Mouse (Mus musculus) gastrocnemius, adult 2 months (tissue): ENCODE results near the gene Tgfb1. TPM values are rescaled to one million over a fixed set of nuclear protein-coding genes. Genes with fewer than 3 reads are reported as not detected.
A peak's percentile ranks its signal among the peaks of the same experiment; 100 is the strongest.
"Not testable (repeated sequence)": the region's sequence is repeated elsewhere in the genome, so short reads cannot be mapped to it uniquely, and the experiment has no call there.

ENCODE experiments used
- DNase-seq: peaks from one replicate; pipeline ENCODE4 v3.0.0; 2022
- H3K27ac ChIP-seq: fragments of 200-600 bp; 2 replicates; pipeline ENCODE4 v1.8.1; 2022; ENCODE audit warnings: mild to moderate bottlenecking
- H3K4me3 ChIP-seq: fragments of 200-600 bp; 2 replicates; pipeline ENCODE4 v1.8.1; 2022; ENCODE audit warnings: mild to moderate bottlenecking, moderate library complexity
- CTCF ChIP-seq: fragments of 200-600 bp; IDR thresholded peaks from 2 replicates; pipeline ENCODE4 v1.8.1; 2022; ENCODE audit warnings: antibody characterized with exemption, mild to moderate bottlenecking, moderate library complexity
- intact Hi-C: fragments of 180-260 bp; cut with DNase I; formaldehyde crosslinking; loops from one replicate; pipeline ENCODE4 v1.15.1; 2025
- total RNA-seq, 2 experiments: library from RNA; stranded (reverse); gene quantifications; 2 replicates each; pipeline ENCODE4 v1.2.3; 2021

Gene Tgfb1
- total RNA-seq, 2 experiments from 2014 or later, result 4.6 to 6.6 TPM

DNA sequence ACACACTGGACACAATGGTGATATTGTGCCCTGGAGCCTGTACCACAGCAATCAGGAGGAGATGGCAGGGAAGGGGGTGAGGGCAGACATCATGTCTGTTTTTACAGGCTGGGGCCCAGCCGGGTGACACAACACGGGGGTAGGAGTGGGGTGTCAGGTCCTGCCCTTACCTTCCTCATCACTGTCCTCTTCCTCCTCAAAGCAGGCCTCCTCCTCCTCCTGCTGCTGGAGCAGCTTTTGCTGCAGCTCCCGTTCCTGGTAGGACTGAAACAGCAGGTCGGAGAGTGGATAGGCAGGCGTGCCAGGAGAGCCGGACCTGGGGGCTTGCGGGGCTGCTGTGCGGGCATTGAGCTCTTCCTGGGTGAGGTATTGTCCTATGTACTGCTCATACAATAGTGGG lies 27.8 kb downstream of the Tgfb1 start:
- intact Hi-C loops, result no loop called here
- no peak for DNase-seq
- no peak for TF ChIP-seq CTCF
- no peak overlapping the region for H3K4me3 ChIP-seq
- H3K27ac ChIP-seq, result no peak overlapping the region

DNA sequence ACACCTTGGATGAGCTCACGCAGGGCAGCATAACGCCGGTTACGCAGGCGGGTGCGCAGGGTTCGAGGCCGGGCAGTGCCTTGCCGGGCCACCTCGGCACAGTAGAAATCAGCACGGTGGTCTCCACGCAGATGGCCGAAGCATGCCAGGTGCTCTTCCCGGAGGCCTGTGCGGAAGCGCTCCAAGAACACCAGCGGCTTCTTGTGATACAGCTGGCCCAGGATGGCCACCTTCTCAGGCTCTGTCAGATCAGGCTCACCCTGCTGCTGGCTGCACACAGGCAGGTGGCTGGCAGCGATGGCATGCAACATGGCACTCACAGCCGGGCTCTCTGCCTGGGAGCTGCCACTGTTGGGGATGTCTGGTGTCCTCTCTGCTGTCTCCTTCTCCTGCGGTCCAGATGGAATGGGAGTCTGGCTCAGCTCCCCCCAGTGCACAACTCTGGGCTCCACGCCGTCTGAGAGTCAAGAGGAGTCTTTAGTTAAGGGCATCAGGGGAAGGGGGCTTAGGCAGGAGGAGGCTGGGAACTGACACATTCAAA lies 29.0 kb downstream of the Tgfb1 start:
- no peak for TF ChIP-seq CTCF
- Histone ChIP-seq H3K4me3 (no peak overlapping the region), H3K27ac (no peak overlapping the region)
- DNase-seq, result no peak
- intact Hi-C loops, result loop anchor here (5.0 kb wide), 1 partner anchor 36 kb away; the partner anchor contains the start of gene Hnrnpul1

GRCm38 (mm10) chr7:25717478-25717877 lies 30.7 kb downstream of the Tgfb1 start:
- TF ChIP-seq CTCF, result no peak
- Histone ChIP-seq H3K27ac (no peak overlapping the region), H3K4me3 (peak overlapping the region; percentile 88)
- intact Hi-C loops, result loop anchor here (5.0 kb wide), 1 partner anchor 35 kb away; the partner anchor contains the start of gene Hnrnpul1
- no peak for DNase-seq

DNA sequence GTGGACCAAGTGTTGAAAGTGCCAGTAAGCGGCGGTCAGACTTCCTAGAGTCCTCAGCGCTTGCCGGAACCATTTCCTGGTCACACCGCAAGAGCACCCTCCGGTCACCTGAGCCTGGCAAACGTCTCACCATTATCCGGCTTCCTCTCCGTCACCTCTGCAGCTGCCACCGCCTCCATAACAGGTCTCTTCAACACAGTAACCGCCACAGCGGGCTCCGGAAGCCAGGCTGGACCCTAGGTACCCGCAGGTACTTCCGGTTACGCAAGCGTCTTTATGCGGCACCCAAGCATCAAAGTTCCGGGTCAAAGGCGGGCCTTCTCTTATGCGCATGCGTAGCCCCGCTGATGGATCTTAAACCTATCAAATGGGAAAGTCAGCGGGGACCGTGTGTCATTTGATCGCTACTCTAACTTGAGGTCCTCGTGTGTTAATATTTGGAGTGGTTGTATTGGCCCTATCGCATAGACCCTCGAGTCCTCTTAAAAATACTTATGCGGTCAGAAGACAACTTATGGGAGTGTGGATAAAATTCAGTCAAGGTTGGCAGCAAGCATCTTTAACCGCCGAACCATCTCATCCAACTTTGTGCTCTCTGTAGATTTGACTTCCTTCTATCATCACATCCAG lies 32.1 kb downstream of the Tgfb1 start, which contains the start of gene Ccdc97:
Ccdc97 (minus strand) TSS at position 301 of the 630 bp plus-strand sequence.
- peak; percentile 95 for DNase-seq
- intact Hi-C loops, result loop anchor here (5.0 kb wide), 1 partner anchor 33 kb away; the partner anchor contains the start of gene Hnrnpul1
- TF ChIP-seq CTCF, result no peak

DNA sequence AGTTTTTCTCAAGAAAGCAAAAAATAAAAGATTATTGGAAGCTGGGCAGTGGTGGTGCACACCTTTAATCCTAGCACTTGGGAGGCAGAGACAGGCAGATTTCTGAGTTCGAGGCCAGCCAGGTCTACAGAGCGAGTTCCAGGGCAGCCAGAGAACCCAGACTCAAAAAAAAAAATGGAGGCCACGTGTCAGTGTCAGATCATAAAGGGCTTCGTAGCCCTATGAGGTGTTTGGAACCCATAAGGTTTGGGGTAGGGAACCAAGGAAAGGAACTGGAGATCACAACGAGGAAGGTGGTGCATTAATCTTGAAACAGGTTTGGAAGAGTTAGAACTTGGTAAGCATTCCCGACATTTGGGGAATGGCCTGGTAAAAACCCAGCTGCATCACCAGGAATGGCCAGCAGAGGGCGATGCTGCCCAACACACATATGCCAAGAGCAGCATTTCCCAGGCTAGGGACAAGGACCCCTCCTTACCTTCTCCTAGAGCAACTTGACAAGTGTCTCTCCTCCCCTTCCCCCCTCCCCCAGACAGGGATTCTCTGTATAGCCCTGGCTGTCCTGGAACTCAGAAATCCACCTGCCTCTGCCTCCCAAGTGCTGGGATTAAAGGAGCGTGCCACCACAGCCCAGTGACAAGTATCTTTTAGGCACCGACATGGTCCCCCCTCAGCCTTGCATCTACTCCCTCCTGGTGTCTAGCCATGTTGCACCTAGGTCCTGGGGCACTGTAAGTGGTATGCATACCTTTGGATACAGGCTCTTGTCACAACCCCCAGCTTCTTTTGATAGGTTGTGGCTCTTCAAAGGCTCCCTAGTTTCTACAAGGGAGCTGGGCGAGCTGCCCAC lies 33.2 kb downstream of the Tgfb1 start:
- peak; percentile 93 for TF ChIP-seq CTCF
- Histone ChIP-seq H3K27ac (peak overlapping the region; percentile 94), H3K4me3 (peak overlapping the region; percentile 88)
- intact Hi-C loops, result loop anchor here (5.0 kb wide), 1 partner anchor 32 kb away; the partner anchor contains the start of gene Hnrnpul1
- peak; percentile 82 for DNase-seq

More for the DNA sequence above, 32.1 kb downstream of the Tgfb1 start, which contains the start of gene Ccdc97:
- Histone ChIP-seq H3K27ac (peak within 1 kb of the TSS; percentile 94), H3K4me3 (peak within 1 kb of the TSS; percentile 88)

- intact Hi-C loops, result no loop called here
- no peak overlapping the region for H3K27ac ChIP-seq
- no peak for TF ChIP-seq CTCF
Measured at GRCm38 (mm10) chr7:25720760-25721159, 34.0 kb downstream of the Tgfb1 start.

GRCm38 (mm10) chr7:25721776-25722175 lies 35.0 kb downstream of the Tgfb1 start:
- intact Hi-C loops, H3K27ac ChIP-seq, DNase-seq, H3K4me3 ChIP-seq: not testable (repeated sequence)

More at GRCm38 (mm10) chr7:25720760-25721159, 34.0 kb downstream of the Tgfb1 start:
- H3K4me3 ChIP-seq, result no peak overlapping the region
- DNase-seq, result no peak

DNA sequence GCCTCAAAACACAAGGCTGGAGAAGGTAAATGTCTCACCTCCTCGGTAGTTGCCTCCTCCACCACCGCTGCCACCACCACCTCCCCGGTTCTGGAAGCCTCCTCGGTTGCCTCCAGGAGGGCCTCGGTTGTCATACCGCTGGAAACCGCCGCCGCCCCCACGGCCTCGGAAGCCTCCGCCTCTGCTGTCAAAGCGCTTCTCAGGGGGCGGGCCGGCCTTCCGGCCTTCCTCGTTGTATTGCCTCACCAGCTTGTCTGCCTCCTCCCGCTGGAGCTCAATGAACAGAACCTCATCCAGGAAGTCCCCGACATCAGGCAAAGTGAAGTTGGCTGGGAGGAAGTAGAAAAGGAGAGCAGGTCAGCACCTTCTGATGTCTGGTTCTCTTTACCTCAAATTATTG lies 39.1 kb downstream of the Tgfb1 start:
- DNase-seq, result no peak
- intact Hi-C loops, result no loop called here
- no peak overlapping the region for H3K27ac ChIP-seq
- TF ChIP-seq CTCF, result no peak
- H3K4me3 ChIP-seq, result no peak overlapping the region

- DNase-seq, result no peak
- Histone ChIP-seq H3K4me3 (no peak overlapping the region), H3K27ac (peak overlapping the region; percentile 38; the same call in 1 of the 2 replicates)
- intact Hi-C loops, result no loop called here
- TF ChIP-seq CTCF, result no peak
Measured at GRCm38 (mm10) chr7:25727800-25728199, 41.0 kb downstream of the Tgfb1 start.

GRCm38 (mm10) chr7:25729396-25729795 lies 42.6 kb downstream of the Tgfb1 start:
- peak overlapping the region; percentile 82 for H3K27ac ChIP-seq
- TF ChIP-seq CTCF, result no peak
- DNase-seq, result no peak
- intact Hi-C loops, result no loop called here
- no peak overlapping the region for H3K4me3 ChIP-seq

DNA sequence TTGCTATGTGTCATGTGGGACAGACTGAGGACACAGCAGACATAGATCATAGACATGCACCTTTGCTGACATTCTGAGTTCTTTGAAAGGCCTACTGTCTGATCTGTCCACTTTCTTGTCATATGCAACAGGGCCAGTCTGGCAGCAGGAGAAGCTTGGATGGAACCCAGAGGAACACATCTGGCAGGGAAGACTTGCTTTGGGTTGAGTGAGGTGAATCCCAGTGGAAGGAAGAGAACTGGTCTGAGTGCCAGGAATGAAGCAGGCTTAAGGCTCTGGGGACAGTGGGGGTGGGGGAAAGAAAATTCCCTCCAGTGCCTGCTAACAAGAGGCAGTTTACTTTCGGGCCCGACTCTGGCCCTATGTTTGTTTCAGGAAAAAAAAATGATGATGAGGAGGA lies 43.1 kb downstream of the Tgfb1 start:
- no peak for TF ChIP-seq CTCF
- intact Hi-C loops, result no loop called here
- Histone ChIP-seq H3K4me3 (no peak overlapping the region), H3K27ac (peak overlapping the region; percentile 82)
- peak; percentile 75 for DNase-seq

- Histone ChIP-seq H3K4me3 (no peak overlapping the region), H3K27ac (peak overlapping the region; percentile 82)
- intact Hi-C loops, result no loop called here
- no peak for TF ChIP-seq CTCF
- DNase-seq, result no peak
Measured at GRCm38 (mm10) chr7:25731294-25732055, 44.7 kb downstream of the Tgfb1 start.
